Mouse (Mus musculus): Measurements from ENCODE around the gene Tmsb15b1. TPM values are rescaled to one million over a fixed set of nuclear protein-coding genes. Genes with fewer than 3 reads are reported as not detected.

The Tmsb15b1 gene
- 129 TPM for polyA plus RNA-seq (2014; fragmentation: Illumina TruSeq; extraction: RNeasy Lipid Tissue Mini Kit (QIAGEN cat#74804); ENCODE audit: low read depth, low replicate concordance)

GRCm38 (mm10) chrX:136976424-136977084 lies at the start of gene Tmsb15b1, which contains the start of gene Tmsb15l:
Gene Tmsb15b1 (minus strand): TSS chrX:136976874.
Gene Tmsb15l (minus strand): TSS chrX:136976869.

GRCm38 (mm10) chrX:136992978-136993547 lies 16.4 kb upstream of the Tmsb15b1 start, which contains the start of gene Zcchc18:
Gene Zcchc18 (plus strand): TSS chrX:136993155.

GRCm38 (mm10) chrX:136975397-136975796 lies 1.3 kb downstream of the Tmsb15b1 start, which contains the start of gene Tmsb15b2:
Gene Tmsb15b2 (minus strand): TSS chrX:136975497.

GRCm38 (mm10) chrX:136927031-136927430 lies 49.6 kb downstream of the Tmsb15b1 start, which contains the start of gene H2bfm:
Gene H2bfm (plus strand): TSS chrX:136927325.

Other genes with a start within 250 kb of the Tmsb15b1 start
- gene Morf4l2, start 233.2 kb downstream of the Tmsb15b1 start, polyA plus RNA-seq (2014; fragmentation: Illumina TruSeq; extraction: RNeasy Lipid Tissue Mini Kit (QIAGEN cat#74804); ENCODE audit: low read depth, low replicate concordance), result 119 TPM
- gene Glra4, start 196.7 kb downstream of the Tmsb15b1 start, polyA plus RNA-seq (2014; fragmentation: Illumina TruSeq; extraction: RNeasy Lipid Tissue Mini Kit (QIAGEN cat#74804); ENCODE audit: low read depth, low replicate concordance), result not detected
- gene Plp1, start 154.2 kb downstream of the Tmsb15b1 start, polyA plus RNA-seq (2014; fragmentation: Illumina TruSeq; extraction: RNeasy Lipid Tissue Mini Kit (QIAGEN cat#74804); ENCODE audit: low read depth, low replicate concordance), result 13.0 TPM
- 2.1 TPM for gene Rab9b, start 108.1 kb downstream of the Tmsb15b1 start, polyA plus RNA-seq (2014; fragmentation: Illumina TruSeq; extraction: RNeasy Lipid Tissue Mini Kit (QIAGEN cat#74804); ENCODE audit: low read depth, low replicate concordance)
- gene H2bfm, start 49.5 kb downstream of the Tmsb15b1 start, polyA plus RNA-seq (2014; fragmentation: Illumina TruSeq; extraction: RNeasy Lipid Tissue Mini Kit (QIAGEN cat#74804); ENCODE audit: low read depth, low replicate concordance), result 3.1 TPM
- gene Tmsb15b2, start 1.4 kb downstream of the Tmsb15b1 start, polyA plus RNA-seq (2014; fragmentation: Illumina TruSeq; extraction: RNeasy Lipid Tissue Mini Kit (QIAGEN cat#74804); ENCODE audit: low read depth, low replicate concordance), result 323 TPM
- 23.9 TPM for gene Tmsb15l, start within 50 bp of the Tmsb15b1 start, polyA plus RNA-seq (2014; fragmentation: Illumina TruSeq; extraction: RNeasy Lipid Tissue Mini Kit (QIAGEN cat#74804); ENCODE audit: low read depth, low replicate concordance)
- gene Zcchc18, start 16.3 kb upstream of the Tmsb15b1 start, polyA plus RNA-seq (2014; fragmentation: Illumina TruSeq; extraction: RNeasy Lipid Tissue Mini Kit (QIAGEN cat#74804); ENCODE audit: low read depth, low replicate concordance), result 3.0 TPM
- 5.3 TPM for gene Slc25a53, start 61.4 kb upstream of the Tmsb15b1 start, polyA plus RNA-seq (2014; fragmentation: Illumina TruSeq; extraction: RNeasy Lipid Tissue Mini Kit (QIAGEN cat#74804); ENCODE audit: low read depth, low replicate concordance)
- gene Fam199x, start 72.7 kb upstream of the Tmsb15b1 start, polyA plus RNA-seq (2014; fragmentation: Illumina TruSeq; extraction: RNeasy Lipid Tissue Mini Kit (QIAGEN cat#74804); ENCODE audit: low read depth, low replicate concordance), result 2.9 TPM
- gene Esx1, start 145.2 kb upstream of the Tmsb15b1 start, polyA plus RNA-seq (2014; fragmentation: Illumina TruSeq; extraction: RNeasy Lipid Tissue Mini Kit (QIAGEN cat#74804); ENCODE audit: low read depth, low replicate concordance), result 5.6 TPM